Mouse (Mus musculus) ES-Bruce4 (cell line): ENCODE measurements around the gene Cckbr.

Experiments
- CTCF ChIP-seq: IDR thresholded peaks from one replicate; pipeline ENCODE4 v1.8.1; 2011; ENCODE audit warnings: low read depth, low read length
- POLR2A ChIP-seq: IDR thresholded peaks from one replicate; pipeline ENCODE4 v1.8.1; 2011; ENCODE audit warnings: low read length; ENCODE audit not compliant: insufficient read depth

- TF ChIP-seq CTCF (peak; percentile 94), POLR2A (no peak)
These were observed 89.6 kb downstream of the Cckbr start for GRCm38 (mm10) chr7:105515178-105515577.
